Mouse (Mus musculus): ENCODE data around the gene Brap. TPM values are rescaled to one million over a fixed set of nuclear protein-coding genes. Genes with fewer than 3 reads are reported as not detected.
"Not testable (repeated sequence)": the region's sequence is repeated elsewhere in the genome, so short reads cannot be mapped to it uniquely, and the experiment has no call there.

The Brap gene
- total and polyA plus RNA-seq, 3 experiments: 12.8 to 70.1 (median 30.0) TPM

GRCm38 (mm10) chr5:121686113-121686898 is 25.9 kb downstream of the Brap start:
- TF ChIP-seq POLR2AphosphoS5 (IDR thresholded peaks at IDR 0.05; ENCODE audit: insufficient replicate concordance, low read depth, low read length) (no peak), CTCF (IDR thresholded peaks at IDR 0.05; ENCODE audit: low read depth, low read length) (no peak), GATA2 (IDR thresholded peaks at IDR 0.05; ENCODE audit: borderline replicate concordance, low read depth, low read length) (no peak), GATA1 (IDR thresholded peaks at IDR 0.05; ENCODE audit: borderline replicate concordance, low read length) (no peak), TAL1 (conservative IDR thresholded peaks at IDR 0.05; ENCODE audit: low read depth, low read length) (no peak)
- H3K4me3 ChIP-seq (ENCODE audit: low read depth, low read length): no peak overlapping the region
- H3K36me3 ChIP-seq (replicated peaks): peaks cover 69% of the 10 kb centered on the region
- no peaks in the 10 kb centered on the region for H3K9me3 ChIP-seq (replicated peaks)
- DNase-seq (ENCODE audit: low spot score) (no peak), ATAC-seq (ENCODE audit: extremely low read depth, insufficient number of reproducible peaks, low FRiP score, poor library complexity, severe bottlenecking) (no peak)
- H3K4me1 ChIP-seq (ENCODE audit: insufficient read depth, low read depth, low read length): no peaks in the 10 kb centered on the region
- no peaks in the 10 kb centered on the region for H3K27me3 ChIP-seq (ENCODE audit: insufficient read depth, low read length)

GRCm38 (mm10) chr5:121690482-121691211 is 30.3 kb downstream of the Brap start:
- H3K4me1 ChIP-seq (ENCODE audit: insufficient read depth, low read depth, low read length): no peaks in the 10 kb centered on the region
- peaks cover 2% of the 10 kb centered on the region; the same call in 1 of the 2 replicates for H3K27me3 ChIP-seq (ENCODE audit: insufficient read depth, low read length)
- H3K36me3 ChIP-seq (replicated peaks): peaks cover 26% of the 10 kb centered on the region
- ATAC-seq (ENCODE audit: extremely low read depth, insufficient number of reproducible peaks, low FRiP score, poor library complexity, severe bottlenecking) (no peak), DNase-seq (ENCODE audit: low spot score) (no peak)
- H3K9me3 ChIP-seq (replicated peaks): no peaks in the 10 kb centered on the region
- no peak overlapping the region for H3K4me3 ChIP-seq (ENCODE audit: low read depth, low read length)
- TF ChIP-seq CTCF (IDR thresholded peaks at IDR 0.05; ENCODE audit: low read depth, low read length): no peak
- TF ChIP-seq POLR2AphosphoS5 (IDR thresholded peaks at IDR 0.05; ENCODE audit: insufficient replicate concordance, low read depth, low read length): no peak
- no peak for TF ChIP-seq GATA2 (IDR thresholded peaks at IDR 0.05; ENCODE audit: borderline replicate concordance, low read depth, low read length)
- TF ChIP-seq TAL1 (conservative IDR thresholded peaks at IDR 0.05; ENCODE audit: low read depth, low read length): no peak
- TF ChIP-seq GATA1 (IDR thresholded peaks at IDR 0.05; ENCODE audit: borderline replicate concordance, low read length): no peak

DNA sequence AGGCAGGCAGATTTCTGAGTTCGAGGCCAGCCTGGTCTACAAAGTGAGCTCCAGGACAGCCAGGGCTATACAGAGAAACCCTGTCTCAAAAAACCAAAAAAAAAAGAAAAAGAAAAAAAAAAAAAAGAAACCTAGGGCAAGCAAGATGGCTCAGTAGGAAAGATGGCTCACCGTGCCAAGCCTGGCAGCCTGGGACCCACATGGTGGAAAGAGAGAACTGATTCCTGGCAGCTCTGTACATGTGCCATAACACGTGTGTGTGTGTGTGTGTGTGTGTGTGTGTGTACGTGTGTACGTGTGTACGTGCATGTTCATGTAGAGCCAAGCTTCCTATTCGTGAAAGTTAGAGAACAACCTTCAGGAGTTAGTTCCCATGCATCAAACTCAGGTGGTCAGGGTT is 31.1 kb downstream of the Brap start:
- DNase-seq (ENCODE audit: low spot score); ATAC-seq (ENCODE audit: extremely low read depth, insufficient number of reproducible peaks, low FRiP score, poor library complexity, severe bottlenecking); H3K27me3 ChIP-seq (ENCODE audit: insufficient read depth, low read length); H3K9me3 ChIP-seq (replicated peaks); H3K4me3 ChIP-seq (ENCODE audit: low read depth, low read length); H3K4me1 ChIP-seq (ENCODE audit: insufficient read depth, low read depth, low read length): not testable (repeated sequence)
- peaks cover 18% of the 10 kb centered on the region for H3K36me3 ChIP-seq (replicated peaks)

- Histone ChIP-seq H3K4me3 (ENCODE audit: low read depth, low read length) (no peak overlapping the region), H3K27me3 (ENCODE audit: insufficient read depth, low read length) (peaks cover 2% of the 10 kb centered on the region; the same call in 1 of the 2 replicates), H3K9me3 (replicated peaks) (no peaks in the 10 kb centered on the region), H3K36me3 (replicated peaks) (peaks cover 3% of the 10 kb centered on the region), H3K4me1 (ENCODE audit: insufficient read depth, low read depth, low read length) (no peaks in the 10 kb centered on the region)
- ATAC-seq (ENCODE audit: extremely low read depth, insufficient number of reproducible peaks, low FRiP score, poor library complexity, severe bottlenecking) (no peak), DNase-seq (ENCODE audit: low spot score) (no peak)
- no peak for TF ChIP-seq CTCF (IDR thresholded peaks at IDR 0.05; ENCODE audit: low read depth, low read length)
- no peak for TF ChIP-seq GATA2 (IDR thresholded peaks at IDR 0.05; ENCODE audit: borderline replicate concordance, low read depth, low read length)
- no peak for TF ChIP-seq TAL1 (conservative IDR thresholded peaks at IDR 0.05; ENCODE audit: low read depth, low read length)
- TF ChIP-seq POLR2AphosphoS5 (IDR thresholded peaks at IDR 0.05; ENCODE audit: insufficient replicate concordance, low read depth, low read length): no peak
- TF ChIP-seq GATA1 (IDR thresholded peaks at IDR 0.05; ENCODE audit: borderline replicate concordance, low read length): no peak
Measured at GRCm38 (mm10) chr5:121692897-121693296, 32.5 kb downstream of the Brap start.

GRCm38 (mm10) chr5:121696761-121697160 is 36.4 kb downstream of the Brap start:
- no peak for DNase-seq (ENCODE audit: low spot score)
- H3K36me3 ChIP-seq (replicated peaks): no peaks in the 10 kb centered on the region
- no peak for TF ChIP-seq GATA1 (IDR thresholded peaks at IDR 0.05; ENCODE audit: borderline replicate concordance, low read length)
- no peak for TF ChIP-seq TAL1 (conservative IDR thresholded peaks at IDR 0.05; ENCODE audit: low read depth, low read length)
- no peak for TF ChIP-seq GATA2 (IDR thresholded peaks at IDR 0.05; ENCODE audit: borderline replicate concordance, low read depth, low read length)
- TF ChIP-seq CTCF (IDR thresholded peaks at IDR 0.05; ENCODE audit: low read depth, low read length): no peak
- TF ChIP-seq POLR2AphosphoS5 (IDR thresholded peaks at IDR 0.05; ENCODE audit: insufficient replicate concordance, low read depth, low read length): no peak
- no peaks in the 10 kb centered on the region for H3K9me3 ChIP-seq (replicated peaks)
- H3K4me3 ChIP-seq (ENCODE audit: low read depth, low read length): no peak overlapping the region
- H3K27me3 ChIP-seq (ENCODE audit: insufficient read depth, low read length): peaks cover 2% of the 10 kb centered on the region; the same call in 1 of the 2 replicates
- ATAC-seq (ENCODE audit: extremely low read depth, insufficient number of reproducible peaks, low FRiP score, poor library complexity, severe bottlenecking): no peak
- peaks cover 13% of the 10 kb centered on the region for H3K4me1 ChIP-seq (ENCODE audit: insufficient read depth, low read depth, low read length)

GRCm38 (mm10) chr5:121699891-121700290 is 39.5 kb downstream of the Brap start:
- Histone ChIP-seq H3K36me3 (replicated peaks) (no peaks in the 10 kb centered on the region), H3K4me1 (ENCODE audit: insufficient read depth, low read depth, low read length) (peaks cover 24% of the 10 kb centered on the region), H3K9me3 (replicated peaks) (no peaks in the 10 kb centered on the region), H3K27me3 (ENCODE audit: insufficient read depth, low read length) (peaks cover 3% of the 10 kb centered on the region; the same call in 1 of the 2 replicates), H3K4me3 (ENCODE audit: low read depth, low read length) (no peak overlapping the region)
- DNase-seq (ENCODE audit: low spot score) (no peak), ATAC-seq (ENCODE audit: extremely low read depth, insufficient number of reproducible peaks, low FRiP score, poor library complexity, severe bottlenecking) (no peak)
- no peak for TF ChIP-seq TAL1 (conservative IDR thresholded peaks at IDR 0.05; ENCODE audit: low read depth, low read length)
- no peak for TF ChIP-seq GATA1 (IDR thresholded peaks at IDR 0.05; ENCODE audit: borderline replicate concordance, low read length)
- no peak for TF ChIP-seq GATA2 (IDR thresholded peaks at IDR 0.05; ENCODE audit: borderline replicate concordance, low read depth, low read length)
- no peak for TF ChIP-seq CTCF (IDR thresholded peaks at IDR 0.05; ENCODE audit: low read depth, low read length)
- no peak for TF ChIP-seq POLR2AphosphoS5 (IDR thresholded peaks at IDR 0.05; ENCODE audit: insufficient replicate concordance, low read depth, low read length)
